Mouse (Mus musculus): Measurements from ENCODE around the gene Crtac1. TPM values are rescaled to one million over a fixed set of nuclear protein-coding genes. Genes with fewer than 3 reads are reported as not detected.

Crtac1 gene
- polyA plus RNA-seq, 1 experiment: 0.91 TPM

DNA sequence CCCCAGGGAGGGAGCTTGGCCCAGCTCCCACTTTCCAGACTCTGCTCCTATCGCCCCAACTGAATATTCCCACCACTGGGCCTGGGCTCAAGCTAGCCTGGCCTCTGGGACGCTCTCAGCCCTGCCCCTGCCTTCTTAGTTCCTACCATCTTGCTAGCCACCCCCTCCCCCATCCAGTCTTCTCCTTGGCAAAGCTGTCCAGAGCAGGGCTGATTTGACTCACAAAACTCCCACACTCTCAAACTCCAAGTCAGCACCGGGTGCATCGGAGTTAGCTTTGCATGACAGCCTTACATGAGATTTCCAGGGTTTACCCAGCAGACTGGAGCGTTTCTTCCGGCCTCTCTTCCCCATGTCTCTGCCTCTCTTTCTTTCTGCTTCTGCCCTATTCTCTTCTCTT is 138.4 kb downstream of the Crtac1 start:
- Histone ChIP-seq H3K4me1 (ENCODE audit: control insufficient read depth, insufficient read depth, insufficient read length, low read length) (no peaks in the 10 kb centered on the region), H3K4me3 (ENCODE audit: insufficient read depth, low read depth, low read length) (no peak overlapping the region), H3K27ac (replicated peaks; ENCODE audit: low read depth, low read length) (no peak overlapping the region)

DNA sequence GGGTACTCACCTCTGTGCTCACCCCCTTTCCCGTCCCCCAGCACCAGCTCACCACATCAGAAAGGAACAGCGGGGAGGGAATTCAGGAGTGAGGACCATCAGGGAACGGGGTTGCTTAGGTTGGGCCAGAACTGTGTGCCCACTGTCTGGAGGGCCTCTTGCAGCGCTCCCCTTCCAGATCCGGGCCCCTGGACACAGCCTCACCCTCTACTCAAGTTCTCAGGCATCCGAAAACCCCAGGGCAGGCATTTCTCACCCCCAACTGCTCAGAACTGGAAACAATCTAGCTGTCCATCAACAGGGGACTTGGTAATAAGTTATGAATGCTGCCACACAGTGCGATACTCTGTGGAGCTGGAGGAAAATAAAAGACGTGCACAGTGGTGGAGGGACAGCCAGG is 139.5 kb downstream of the Crtac1 start:
- Histone ChIP-seq H3K27ac (replicated peaks; ENCODE audit: low read depth, low read length) (no peak overlapping the region), H3K4me3 (ENCODE audit: insufficient read depth, low read depth, low read length) (no peak overlapping the region)

DNA sequence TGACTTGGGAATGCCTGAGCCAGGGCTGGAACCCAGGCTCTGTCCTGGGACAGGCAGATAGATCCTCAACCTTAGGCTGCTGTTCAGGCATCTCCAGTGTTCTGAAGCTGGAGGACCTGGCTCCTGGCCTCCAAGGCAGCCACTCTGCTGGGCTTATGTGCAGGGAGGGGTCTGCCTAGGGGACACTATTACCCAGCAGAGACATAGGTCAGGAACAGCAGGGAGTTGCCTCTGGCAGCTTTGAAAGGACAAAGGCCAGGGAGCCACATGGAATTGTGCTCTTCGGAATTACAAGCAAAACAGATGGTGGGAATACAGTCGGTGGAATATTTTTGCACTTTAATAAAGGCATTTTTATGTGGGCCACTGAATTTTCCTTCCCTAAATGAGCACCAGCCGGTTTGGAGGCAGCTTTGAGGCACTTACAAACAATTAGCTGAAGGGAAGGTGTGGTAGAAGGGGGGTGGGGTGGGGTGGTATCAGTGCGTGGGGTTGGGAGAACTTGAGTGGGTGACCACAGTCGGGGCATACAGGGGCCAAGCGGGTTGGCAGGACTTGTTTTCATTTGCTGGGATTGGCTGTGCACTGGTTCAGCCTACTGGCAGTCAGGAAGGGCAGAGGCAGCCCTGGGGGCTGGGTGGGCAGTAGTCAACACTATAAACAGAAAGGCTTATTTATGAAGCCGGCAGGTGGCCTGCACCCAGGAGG is 140.5 kb downstream of the Crtac1 start:
- no peak overlapping the region for H3K27ac ChIP-seq (replicated peaks; ENCODE audit: low read depth, low read length)
- H3K4me1 ChIP-seq (ENCODE audit: control insufficient read depth, insufficient read depth, insufficient read length, low read length): no peaks in the 10 kb centered on the region
- H3K4me3 ChIP-seq (ENCODE audit: insufficient read depth, low read depth, low read length): no peak overlapping the region

More for the DNA sequence above, 139.5 kb downstream of the Crtac1 start:
- no peaks in the 10 kb centered on the region for H3K4me1 ChIP-seq (ENCODE audit: control insufficient read depth, insufficient read depth, insufficient read length, low read length)

DNA sequence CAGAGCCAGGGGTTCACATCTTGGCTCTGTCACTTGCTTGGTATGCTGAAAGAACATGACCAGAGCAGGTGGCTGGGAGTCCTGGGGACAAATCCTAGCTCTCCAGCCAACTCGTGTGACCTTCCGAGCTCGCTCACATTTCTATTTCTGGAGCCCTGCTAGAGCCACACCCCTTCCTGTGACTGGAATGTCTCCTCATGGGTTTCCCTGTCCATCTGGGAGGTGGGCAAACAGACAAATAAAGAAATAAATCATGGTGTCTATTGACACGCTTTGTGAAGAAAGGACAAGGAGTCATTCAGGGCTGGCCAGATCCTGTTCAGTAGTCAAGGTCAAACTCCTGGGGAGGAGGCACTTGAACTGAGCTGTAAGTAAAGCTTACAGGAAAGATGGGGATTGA is 143.2 kb downstream of the Crtac1 start:
- H3K27ac ChIP-seq (replicated peaks; ENCODE audit: low read depth, low read length): no peak overlapping the region
- H3K4me3 ChIP-seq (ENCODE audit: insufficient read depth, low read depth, low read length): no peak overlapping the region

DNA sequence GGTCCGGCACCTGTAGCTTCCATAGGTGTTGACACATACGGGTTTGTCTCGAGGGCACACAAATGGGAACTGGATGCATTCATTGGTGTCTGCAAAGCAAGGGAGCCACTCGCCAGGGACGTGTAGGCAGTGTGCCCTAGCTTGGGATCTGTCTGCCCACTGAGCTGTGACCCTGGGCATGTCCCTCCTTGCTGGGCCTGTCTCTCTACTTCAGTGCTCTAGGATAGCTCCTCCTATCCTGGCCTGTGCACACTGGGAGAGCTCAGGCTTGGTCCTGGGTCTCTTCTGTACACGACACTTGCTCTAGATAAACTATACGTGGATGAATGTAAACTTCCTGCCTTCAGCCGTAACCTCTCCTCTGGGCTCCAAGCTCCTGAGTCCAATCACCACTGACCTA is 147.4 kb downstream of the Crtac1 start:
- Histone ChIP-seq H3K4me1 (ENCODE audit: control insufficient read depth, insufficient read depth, insufficient read length, low read length) (no peaks in the 10 kb centered on the region), H3K27ac (replicated peaks; ENCODE audit: low read depth, low read length) (no peak overlapping the region), H3K4me3 (ENCODE audit: insufficient read depth, low read depth, low read length) (no peak overlapping the region)

More for the DNA sequence above, 143.2 kb downstream of the Crtac1 start:
- no peaks in the 10 kb centered on the region for H3K4me1 ChIP-seq (ENCODE audit: control insufficient read depth, insufficient read depth, insufficient read length, low read length)

DNA sequence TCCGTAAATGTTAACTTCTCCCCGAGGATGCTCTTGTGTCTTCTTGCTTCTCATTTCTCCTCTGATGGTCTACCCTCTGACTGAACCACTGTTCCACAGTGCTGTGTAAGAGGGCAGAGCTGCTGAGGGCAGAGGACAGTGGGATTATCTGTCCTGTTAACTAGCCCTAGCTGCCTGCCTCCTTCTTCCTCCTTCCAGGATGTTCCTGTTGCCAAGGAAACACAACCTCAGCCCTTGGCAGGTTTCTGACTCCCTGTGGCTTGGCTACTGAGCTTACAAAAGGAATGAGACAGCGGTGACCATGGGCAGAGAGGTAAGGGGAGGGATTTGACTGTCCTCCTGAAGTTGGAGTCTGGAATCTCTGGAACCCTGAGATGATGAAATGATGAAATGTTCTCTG is 152.0 kb downstream of the Crtac1 start:
- no peaks in the 10 kb centered on the region for H3K4me1 ChIP-seq (ENCODE audit: control insufficient read depth, insufficient read depth, insufficient read length, low read length)
- H3K27ac ChIP-seq (replicated peaks; ENCODE audit: low read depth, low read length): no peak overlapping the region
- H3K4me3 ChIP-seq (ENCODE audit: insufficient read depth, low read depth, low read length): no peak overlapping the region

DNA sequence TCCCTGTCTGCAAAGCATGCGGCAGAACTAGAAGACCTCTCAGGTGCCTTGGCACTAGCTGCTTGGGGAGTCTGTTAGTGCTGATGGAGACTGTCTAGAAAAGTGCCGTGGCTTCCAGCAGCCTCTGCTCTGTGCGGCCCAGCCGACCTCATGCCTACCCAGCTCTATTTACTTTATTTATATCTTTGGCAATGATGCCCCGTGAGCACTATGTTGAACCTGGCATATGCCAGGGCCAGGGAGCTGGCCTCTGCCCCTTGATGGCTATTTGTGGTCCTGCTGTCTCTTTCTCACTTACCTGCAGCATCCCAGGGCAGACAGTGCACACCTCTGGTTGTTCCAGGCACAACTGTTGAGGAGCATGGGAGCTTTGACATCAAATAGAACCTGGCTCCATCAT is 153.1 kb downstream of the Crtac1 start:
- Histone ChIP-seq H3K4me1 (ENCODE audit: control insufficient read depth, insufficient read depth, insufficient read length, low read length) (no peaks in the 10 kb centered on the region), H3K27ac (replicated peaks; ENCODE audit: low read depth, low read length) (no peak overlapping the region), H3K4me3 (ENCODE audit: insufficient read depth, low read depth, low read length) (no peak overlapping the region)

DNA sequence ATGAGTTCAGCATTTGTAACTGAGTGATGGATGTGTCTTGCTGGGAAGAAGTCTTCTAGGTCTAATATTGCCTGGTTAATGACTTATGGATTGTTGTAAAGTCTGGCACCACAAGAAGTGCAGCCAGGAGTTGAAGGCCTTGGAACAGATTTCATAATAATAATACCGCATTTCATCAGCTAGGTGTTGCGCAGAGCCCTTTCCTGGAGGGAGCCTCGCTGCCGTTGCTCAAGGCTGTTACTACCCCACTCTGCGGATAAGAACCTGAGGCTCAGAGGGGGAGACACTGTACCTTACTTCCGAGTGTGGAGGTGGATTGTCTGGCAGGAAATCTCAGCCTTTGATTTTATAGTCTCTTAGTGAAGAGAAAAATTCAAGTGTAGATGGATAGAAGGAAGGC is 154.3 kb downstream of the Crtac1 start:
- Histone ChIP-seq H3K27ac (replicated peaks; ENCODE audit: low read depth, low read length) (no peak overlapping the region), H3K4me1 (ENCODE audit: control insufficient read depth, insufficient read depth, insufficient read length, low read length) (no peaks in the 10 kb centered on the region), H3K4me3 (ENCODE audit: insufficient read depth, low read depth, low read length) (no peak overlapping the region)

DNA sequence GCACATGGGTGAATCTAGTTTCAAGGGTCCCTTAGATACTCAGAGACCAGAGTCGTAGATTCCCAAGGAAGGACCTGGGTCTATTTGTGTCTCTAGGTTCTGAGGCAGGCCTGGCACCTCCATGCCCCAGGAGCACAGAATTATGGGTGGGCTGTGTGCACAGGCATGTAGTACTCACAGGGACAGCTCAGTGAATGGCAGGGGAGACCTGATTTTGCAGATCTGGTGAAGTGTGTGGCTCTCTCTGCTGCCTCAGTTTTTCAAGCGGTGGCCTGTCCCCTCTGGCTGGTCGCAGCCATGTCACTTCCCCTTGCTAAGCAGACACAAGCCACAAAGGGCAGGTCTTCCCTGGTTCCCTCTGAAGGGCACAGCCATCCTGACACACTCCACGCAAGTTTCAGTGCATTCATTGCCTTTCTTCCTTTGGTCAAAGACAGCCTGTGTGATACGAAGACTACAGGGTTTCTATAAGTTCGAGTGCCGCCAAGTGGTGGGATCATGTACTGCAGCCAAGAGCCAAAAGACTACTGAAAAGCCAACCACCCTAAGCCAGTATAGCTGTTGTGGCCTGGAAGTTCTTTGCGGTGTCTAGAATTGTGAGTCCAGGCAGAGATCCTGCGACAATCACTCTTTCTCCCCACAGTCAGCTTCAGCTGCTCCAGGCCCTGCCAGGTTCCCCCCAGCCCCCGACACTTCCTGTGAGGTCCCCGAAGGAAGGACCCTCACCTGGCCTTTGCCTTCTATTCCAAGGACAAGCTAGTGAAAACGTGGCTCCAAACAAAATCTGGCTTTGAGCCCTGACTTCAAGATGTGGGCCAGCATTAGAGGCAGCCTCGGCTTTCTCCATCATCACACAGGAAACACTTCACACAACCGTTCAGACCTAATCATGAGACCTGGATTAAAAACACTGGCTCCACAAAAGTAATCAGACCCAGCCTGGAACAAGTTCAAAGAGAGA is 159.3 kb downstream of the Crtac1 start:
- Histone ChIP-seq H3K4me3 (ENCODE audit: insufficient read depth, low read depth, low read length) (no peak overlapping the region), H3K4me1 (ENCODE audit: control insufficient read depth, insufficient read depth, insufficient read length, low read length) (no peaks in the 10 kb centered on the region), H3K27ac (replicated peaks; ENCODE audit: low read depth, low read length) (no peak overlapping the region)

DNA sequence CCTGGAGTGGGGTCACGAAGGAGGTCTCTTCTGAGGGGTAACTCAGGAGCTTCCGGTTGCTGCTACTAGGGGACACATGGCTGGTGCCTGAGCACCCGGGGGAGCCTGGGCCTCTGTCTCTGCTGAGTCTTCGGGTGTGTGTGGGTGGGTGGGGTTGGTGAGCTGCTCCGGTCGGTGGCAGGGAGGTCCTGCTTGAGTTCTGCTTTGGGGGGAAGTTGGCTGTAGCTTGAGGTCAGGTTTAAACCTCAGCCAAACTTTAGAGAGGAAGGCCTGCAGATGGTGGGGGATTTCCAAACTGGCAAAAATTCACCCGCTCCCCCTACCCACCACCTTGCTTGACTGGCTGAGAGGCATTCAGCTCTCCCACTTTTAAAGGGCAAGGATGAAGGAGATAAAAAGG is 160.4 kb downstream of the Crtac1 start:
- no peaks in the 10 kb centered on the region for H3K4me1 ChIP-seq (ENCODE audit: control insufficient read depth, insufficient read depth, insufficient read length, low read length)
- H3K4me3 ChIP-seq (ENCODE audit: insufficient read depth, low read depth, low read length): no peak overlapping the region
- no peak overlapping the region for H3K27ac ChIP-seq (replicated peaks; ENCODE audit: low read depth, low read length)

DNA sequence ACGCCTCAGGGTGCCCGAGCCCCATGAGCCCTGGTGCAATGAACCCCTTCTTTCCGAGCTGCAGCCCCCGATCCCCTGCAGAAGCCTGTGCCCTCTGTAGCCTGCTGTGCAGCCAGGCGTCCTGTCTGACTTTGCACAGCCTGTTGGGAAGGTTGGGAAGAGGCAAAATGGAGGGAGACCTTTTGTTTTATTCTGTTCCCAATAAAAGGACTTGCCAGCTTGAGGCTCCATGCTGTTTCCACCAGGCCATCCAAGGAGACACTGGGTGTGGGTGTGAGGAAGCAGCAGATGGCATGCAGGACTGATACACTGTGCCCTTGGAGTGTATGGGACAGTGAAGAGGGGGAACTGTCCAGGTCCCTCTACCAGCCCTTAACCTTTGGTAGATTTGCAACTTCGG is 161.5 kb downstream of the Crtac1 start:
- H3K4me1 ChIP-seq (ENCODE audit: control insufficient read depth, insufficient read depth, insufficient read length, low read length): no peaks in the 10 kb centered on the region
- no peak overlapping the region for H3K27ac ChIP-seq (replicated peaks; ENCODE audit: low read depth, low read length)
- H3K4me3 ChIP-seq (ENCODE audit: insufficient read depth, low read depth, low read length): no peak overlapping the region

DNA sequence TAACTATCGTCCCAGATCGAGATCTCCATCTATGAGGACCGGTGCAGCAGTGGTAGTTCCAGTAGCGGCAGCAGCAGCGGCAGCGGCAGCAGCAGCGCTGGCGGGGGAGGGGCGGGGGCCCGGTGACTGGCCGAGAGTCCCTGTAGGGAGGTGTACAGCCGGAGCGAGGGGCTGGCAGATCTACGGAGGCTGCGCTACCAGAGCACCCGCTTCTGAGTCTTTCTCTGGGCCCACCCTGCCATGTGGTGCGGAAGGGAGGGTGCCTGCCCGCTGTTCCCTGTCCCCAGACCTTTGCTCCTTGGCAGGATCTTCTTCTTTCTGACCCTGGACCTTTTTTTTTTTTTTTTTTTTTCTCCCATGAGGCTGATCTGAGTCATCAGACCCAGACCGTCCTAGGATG is 163.2 kb downstream of the Crtac1 start:
- Histone ChIP-seq H3K27ac (replicated peaks; ENCODE audit: low read depth, low read length) (no peak overlapping the region), H3K4me1 (ENCODE audit: control insufficient read depth, insufficient read depth, insufficient read length, low read length) (no peaks in the 10 kb centered on the region), H3K4me3 (ENCODE audit: insufficient read depth, low read depth, low read length) (no peak overlapping the region)

DNA sequence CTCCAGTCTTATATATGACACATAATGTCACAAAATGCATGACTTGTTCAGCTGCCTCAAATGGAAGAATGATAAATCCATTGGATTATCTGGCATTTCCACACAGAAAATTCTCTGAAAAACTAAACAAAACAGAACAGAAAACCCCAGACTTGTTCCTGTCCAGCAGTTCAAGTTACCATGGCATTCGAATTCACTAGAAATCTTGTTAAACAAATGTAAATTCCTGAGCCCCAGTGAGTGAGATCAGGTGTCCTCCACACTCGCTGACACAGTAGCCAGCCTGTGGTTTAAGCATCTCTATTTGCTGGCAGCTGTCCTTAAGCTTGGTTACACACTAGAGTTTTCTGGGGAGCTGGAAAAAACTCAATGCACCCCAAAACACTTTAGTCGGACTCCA is 168.1 kb downstream of the Crtac1 start:
- no peak overlapping the region for H3K4me3 ChIP-seq (ENCODE audit: insufficient read depth, low read depth, low read length)
- H3K27ac ChIP-seq (replicated peaks; ENCODE audit: low read depth, low read length): no peak overlapping the region
- no peaks in the 10 kb centered on the region for H3K4me1 ChIP-seq (ENCODE audit: control insufficient read depth, insufficient read depth, insufficient read length, low read length)

DNA sequence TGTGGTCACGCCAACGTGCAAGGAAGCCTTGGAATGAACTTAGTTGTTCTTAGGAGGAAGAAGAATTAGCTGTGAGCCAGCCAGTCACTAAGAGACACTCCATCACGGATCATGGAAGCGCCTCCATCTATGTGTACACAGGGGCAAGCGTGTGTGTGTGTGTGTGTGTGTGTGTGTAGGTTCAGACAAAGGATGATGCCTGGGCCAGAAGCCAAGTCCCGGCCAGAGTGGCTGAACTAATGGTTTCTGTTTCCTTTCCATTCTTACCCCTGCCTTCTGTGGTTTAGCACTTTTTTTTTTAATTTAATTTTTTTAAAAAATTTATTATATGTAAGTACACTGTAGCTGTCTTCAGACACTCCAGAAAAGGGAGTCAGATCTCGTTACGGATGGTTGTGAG is 171.1 kb downstream of the Crtac1 start:
- H3K4me3 ChIP-seq (ENCODE audit: insufficient read depth, low read depth, low read length): no peak overlapping the region
- H3K27ac ChIP-seq (replicated peaks; ENCODE audit: low read depth, low read length): no peak overlapping the region
- H3K4me1 ChIP-seq (ENCODE audit: control insufficient read depth, insufficient read depth, insufficient read length, low read length): peaks cover 4% of the 10 kb centered on the region; the same call in 1 of the 2 replicates

DNA sequence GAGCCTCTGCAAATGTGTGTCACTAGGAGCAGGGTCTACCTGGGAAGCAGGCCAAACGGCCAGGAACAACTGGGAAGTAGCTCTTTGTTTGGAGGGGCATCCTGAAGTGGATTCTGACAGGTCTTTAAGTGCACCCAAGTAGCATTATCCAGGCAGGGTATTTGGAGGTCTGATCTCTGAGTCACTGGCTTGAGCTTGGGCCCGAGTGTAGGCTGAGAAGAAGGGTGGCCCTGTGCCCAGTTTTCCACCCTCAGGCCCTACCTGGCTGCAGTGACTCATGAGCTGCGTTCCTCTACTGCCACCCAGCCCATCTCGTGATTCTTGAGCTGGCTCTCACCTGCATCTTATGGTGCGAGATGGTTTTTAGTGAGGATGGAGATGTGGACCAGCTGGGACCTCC is 173.0 kb downstream of the Crtac1 start:
- H3K27ac ChIP-seq (replicated peaks; ENCODE audit: low read depth, low read length): no peak overlapping the region
- H3K4me3 ChIP-seq (ENCODE audit: insufficient read depth, low read depth, low read length): no peak overlapping the region
- H3K4me1 ChIP-seq (ENCODE audit: control insufficient read depth, insufficient read depth, insufficient read length, low read length): peaks cover 4% of the 10 kb centered on the region; the same call in 1 of the 2 replicates

DNA sequence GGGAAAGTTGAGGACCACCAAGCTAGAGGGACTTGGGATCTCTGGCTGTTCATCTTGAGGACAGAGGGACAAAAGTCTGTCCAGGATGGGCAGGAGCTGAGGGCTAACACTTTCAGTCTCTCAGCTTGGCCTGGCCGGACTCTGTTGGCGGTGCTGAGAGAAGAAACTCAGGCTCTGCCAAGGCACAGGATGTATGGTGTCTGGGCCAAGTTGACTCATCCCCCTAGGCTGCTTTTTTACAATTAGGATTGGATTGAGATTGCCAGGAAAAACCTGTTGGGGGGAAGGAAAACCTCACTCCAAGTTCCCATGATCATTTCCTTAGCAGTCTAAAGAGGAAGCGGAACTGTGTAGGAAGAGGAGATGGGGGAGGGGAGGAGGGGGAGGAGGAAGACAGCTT is 173.6 kb downstream of the Crtac1 start:
- Histone ChIP-seq H3K4me3 (ENCODE audit: insufficient read depth, low read depth, low read length) (no peak overlapping the region), H3K4me1 (ENCODE audit: control insufficient read depth, insufficient read depth, insufficient read length, low read length) (peaks cover 4% of the 10 kb centered on the region; the same call in 1 of the 2 replicates)

More for the DNA sequence above, 173.6 kb downstream of the Crtac1 start:
- no peak overlapping the region for H3K27ac ChIP-seq (replicated peaks; ENCODE audit: low read depth, low read length)
